Mouse (Mus musculus) myocyte (in vitro differentiated cells): ENCODE results near the gene Msx2.

Experiments used
- POLR2A ChIP-seq: IDR thresholded peaks from one replicate; pipeline ENCODE4 v1.6.1; 2011; ENCODE audit warnings: low read depth, mild to moderate bottlenecking, control low read depth, moderate library complexity; ENCODE audit not compliant: insufficient read length
- POLR2AphosphoS2 ChIP-seq: IDR thresholded peaks from one replicate; pipeline ENCODE4 v1.6.1; 2011; ENCODE audit warnings: low read depth, control low read depth; ENCODE audit not compliant: insufficient read length

GRCm38 (mm10) chr13:53469756-53470155, 3.1 kb downstream of the Msx2 start:
- TF ChIP-seq POLR2A (no peak), POLR2AphosphoS2 (no peak)
